Mouse (Mus musculus): ENCODE results near the gene Smarcd3.
A peak's percentile ranks its signal among the peaks of the same experiment; 100 is the strongest.
"Not testable (repeated sequence)": the region's sequence is repeated elsewhere in the genome, so short reads cannot be mapped to it uniquely, and the experiment has no call there.

The Smarcd3 gene

DNA sequence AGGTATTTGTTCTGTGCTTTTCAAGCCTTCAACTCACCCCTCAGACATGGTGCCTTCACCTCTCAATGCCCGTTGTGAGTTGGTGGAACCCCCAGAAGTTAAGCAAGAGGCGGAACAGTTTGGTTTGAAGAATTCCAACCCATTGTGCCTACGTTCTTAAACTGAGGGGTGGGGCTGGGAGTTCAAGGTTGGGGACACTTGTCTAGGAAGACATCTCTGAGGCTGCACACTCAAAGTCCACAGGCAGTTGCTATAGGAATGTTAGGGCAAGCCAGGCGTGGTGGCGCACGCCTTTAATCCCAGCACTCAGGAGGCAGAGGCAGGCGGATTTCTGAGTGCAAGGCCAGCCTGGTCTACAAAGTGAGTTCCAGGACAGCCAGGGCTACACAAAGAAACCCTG is 68.9 kb downstream of the Smarcd3 start:
- not testable (repeated sequence) for DNase-seq (ENCODE audit: extremely low spot score)

DNA sequence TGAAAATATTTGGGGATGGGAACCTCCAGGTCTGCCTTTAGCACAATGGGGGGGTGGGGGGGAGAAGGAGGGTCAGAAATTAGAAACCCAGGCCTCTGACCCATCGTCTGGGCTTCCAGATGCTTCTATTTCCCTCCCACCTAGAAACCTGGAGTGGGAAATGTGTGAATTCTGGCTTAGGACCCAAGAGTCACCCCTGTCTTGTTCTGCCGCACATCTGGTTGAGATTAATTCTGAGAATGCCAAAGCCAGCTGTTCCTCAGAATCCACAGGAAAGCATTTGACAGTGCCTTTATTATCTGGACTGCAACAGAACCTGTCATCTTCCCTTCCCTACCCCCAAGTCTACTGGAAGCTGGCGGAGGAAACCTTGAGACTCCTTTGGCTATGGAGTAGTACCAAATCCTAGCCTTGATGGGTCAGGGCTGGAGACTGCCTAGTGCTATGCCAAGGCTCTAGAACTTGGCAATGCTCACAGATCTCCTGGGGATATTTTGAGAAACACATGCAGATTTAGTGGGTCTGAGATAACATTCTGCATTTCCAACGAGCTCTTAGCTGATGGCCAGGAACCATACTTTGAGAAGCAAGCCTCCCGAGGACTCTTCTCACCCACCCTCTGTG is 70.5 kb downstream of the Smarcd3 start:
- no peak for DNase-seq (ENCODE audit: extremely low spot score)

DNA sequence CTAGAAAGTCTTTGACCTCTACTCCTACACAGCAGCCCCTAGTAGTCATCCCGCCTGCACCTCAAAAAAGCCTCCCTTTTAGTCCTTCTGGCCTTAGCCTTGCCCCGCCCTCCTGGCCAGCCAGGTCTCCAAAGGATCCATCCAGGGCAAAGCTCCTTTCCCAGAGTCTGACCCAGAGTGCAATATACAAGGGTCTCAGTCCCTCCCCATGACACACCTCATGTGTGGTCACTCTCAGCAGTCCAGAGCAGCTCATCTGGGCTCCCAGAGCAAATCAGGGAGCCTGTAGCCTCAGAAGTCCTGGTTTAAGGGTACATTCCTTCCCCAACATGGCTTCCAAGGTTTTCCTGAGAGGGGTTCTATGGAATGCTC is 72.9 kb downstream of the Smarcd3 start:
- DNase-seq (ENCODE audit: extremely low spot score) = no peak

DNA sequence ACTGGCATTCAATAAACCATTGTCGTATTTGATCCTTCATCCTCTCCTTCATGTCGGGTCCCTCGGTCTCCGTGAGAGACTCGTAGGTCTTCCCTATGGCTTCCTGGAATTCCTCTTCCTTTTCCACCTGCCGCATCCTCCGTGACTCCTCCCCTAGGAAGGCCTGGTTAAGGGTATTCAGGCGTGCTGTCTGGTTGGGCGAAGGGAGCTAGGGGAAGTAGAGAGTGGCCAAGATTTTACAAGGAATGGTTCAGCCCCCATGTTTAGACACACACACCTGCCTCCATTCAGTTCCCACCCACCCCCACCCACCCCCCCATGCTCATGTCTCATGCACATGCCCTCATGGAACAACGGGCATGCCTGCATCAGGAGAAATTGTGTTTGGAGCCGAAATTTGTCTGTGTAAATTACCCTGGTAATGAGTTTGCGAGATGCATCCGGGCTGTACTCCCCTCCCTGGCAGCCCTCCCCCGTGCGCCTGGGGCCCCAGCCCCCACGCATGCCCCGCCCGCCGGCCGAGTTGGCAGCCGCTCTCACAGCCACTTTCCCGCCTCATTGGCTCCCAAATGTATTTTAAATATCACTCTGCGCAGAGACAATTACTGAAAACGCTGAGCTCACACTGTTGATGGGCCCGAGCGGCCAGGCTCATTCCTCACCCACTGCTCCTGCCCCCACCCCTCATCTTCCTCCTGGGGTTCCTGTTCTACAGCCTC is 73.5 kb downstream of the Smarcd3 start:
- peak; percentile 27 for DNase-seq (ENCODE audit: extremely low spot score)

DNA sequence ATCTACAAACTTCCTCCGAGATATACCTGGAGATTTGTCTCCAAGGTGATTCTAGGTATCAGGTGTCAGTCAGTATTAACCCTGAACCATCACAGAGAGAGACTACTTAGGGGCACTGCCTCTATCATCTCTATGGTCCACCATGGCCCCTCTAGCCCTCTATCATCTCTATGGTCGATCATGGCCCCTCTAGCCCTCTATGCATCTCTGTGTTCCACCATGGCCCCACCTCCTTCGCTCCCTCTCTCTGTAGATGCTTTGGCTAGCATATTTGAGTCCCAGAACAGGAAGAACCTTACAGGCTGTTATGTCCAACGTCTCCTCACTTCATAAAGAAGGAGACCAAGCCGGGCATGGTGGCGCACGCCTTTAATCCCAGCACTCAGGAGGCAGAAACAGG is 81.6 kb downstream of the Smarcd3 start:
- no peak for DNase-seq (ENCODE audit: extremely low spot score)

DNA sequence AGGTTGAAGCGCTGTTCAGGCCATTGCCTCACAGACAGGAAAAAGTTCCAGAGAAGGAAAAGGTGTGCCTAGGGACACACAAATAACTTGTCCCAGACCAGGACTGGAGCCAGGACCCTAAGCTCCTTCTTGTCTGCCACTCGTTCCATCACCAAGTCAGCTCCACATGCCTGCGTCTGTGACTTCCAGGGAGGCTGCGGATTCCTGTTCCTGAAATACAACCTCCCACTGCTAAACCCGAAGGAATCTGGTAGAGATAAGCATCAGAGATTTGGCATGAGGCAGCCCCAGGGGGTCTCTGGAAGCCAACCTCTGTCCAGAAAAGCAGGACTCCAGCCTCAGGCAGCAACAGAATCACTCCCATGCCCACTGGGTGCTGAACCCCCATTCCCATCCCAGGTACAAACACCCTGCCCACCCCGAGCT is 83.1 kb downstream of the Smarcd3 start:
- no peak for DNase-seq (ENCODE audit: extremely low spot score)

Data from embryo, embryonic 9.5 days (tissue).